Mouse (Mus musculus) forebrain, embryonic 14.5 days (tissue): ENCODE measurements at regions not wholly inside any gene's neighbourhood (a gene's known extent, or its start where the extent isn't known, plus 50 kb on each side); places are given as distances from the start of the nearest gene placed in this dataset.

Source experiments
- ATAC-seq: fragments of 200-750 bp; cut with Nextera tagmentation; 2 replicates; pipeline ENCODE4 v1.8.0; 2017; ENCODE audit warnings: mild to moderate bottlenecking, moderate library complexity
- DNase-seq: peaks from one replicate; pipeline ENCODE4 v3.0.0-alpha.2; 2015; ENCODE audit warnings: low spot score
- H3K27ac ChIP-seq: fragments of 300-500 bp; sonication (generic); 2 replicates; pipeline ENCODE4 v1.5.1; 2014; ENCODE audit warnings: low read depth, mild to moderate bottlenecking, control low read depth, low read length, moderate library complexity
- H3K27me3 ChIP-seq: fragments of 300-500 bp; sonication (generic); replicated peaks from 2 replicates; pipeline ENCODE4 v1.6.1; 2014; ENCODE audit warnings: low read length, control low read depth, mixed read lengths; ENCODE audit not compliant: control insufficient read depth, insufficient read depth
- H3K36me3 ChIP-seq: fragments of 300-500 bp; sonication (generic); 2 replicates; pipeline ENCODE4 v1.6.1; 2014; ENCODE audit warnings: low read length, control low read depth; ENCODE audit not compliant: control insufficient read depth, insufficient read depth
- H3K4me1 ChIP-seq: fragments of 300-500 bp; sonication (generic); 2 replicates; pipeline ENCODE4 v1.6.1; 2014; ENCODE audit warnings: antibody characterized with exemption, low read length, control low read depth; ENCODE audit not compliant: control insufficient read depth, insufficient read depth
- H3K4me2 ChIP-seq: fragments of 300-500 bp; sonication (generic); 2 replicates; pipeline ENCODE4 v1.6.1; 2014; ENCODE audit warnings: mild to moderate bottlenecking, control low read depth, low read length
- H3K4me3 ChIP-seq: fragments of 300-500 bp; sonication (generic); 2 replicates; pipeline ENCODE4 v1.5.1; 2014; ENCODE audit warnings: low read depth, low read length, control low read depth
- H3K9ac ChIP-seq: fragments of 300-500 bp; sonication (generic); 2 replicates; pipeline ENCODE4 v1.6.1; 2014; ENCODE audit warnings: mild to moderate bottlenecking, low read length, control low read depth, moderate library complexity
- H3K9me3 ChIP-seq: fragments of 300-500 bp; sonication (generic); replicated peaks from 2 replicates; pipeline ENCODE4 v1.6.1; 2016; ENCODE audit warnings: low read length, control low read depth, mixed read lengths; ENCODE audit not compliant: control insufficient read depth
- WGBS: fragments of 180-500 bp; shearing (Covaris S2); extraction: QIAGEN DNeasy Blood & Tissue Kit; methylation state at CpG from one replicate; pipeline ENCODE4 v1.1.7; 2014; 5-methylcytosine and 5-hydroxymethylcytosine counted together

GRCm38 (mm10) chr13:113736468-113736867 lies 57.8 kb upstream of the Arl15 start:
- ATAC-seq (no peak), DNase-seq (no peak)
- WGBS: 67% methylated on average over 13 of the region's 13 CpGs
- Histone ChIP-seq H3K27ac (no peak overlapping the region), H3K9ac (no peak overlapping the region), H3K27me3 (no peaks in the 10 kb centered on the region), H3K4me3 (no peak overlapping the region), H3K9me3 (no peaks in the 10 kb centered on the region), H3K36me3 (no peaks in the 10 kb centered on the region), H3K4me2 (no peak overlapping the region), H3K4me1 (peaks cover 15% of the 10 kb centered on the region)

GRCm38 (mm10) chr13:113735611-113736285 lies 58.6 kb upstream of the Arl15 start:
- H3K4me2 ChIP-seq: no peak overlapping the region
- 42% methylated on average over 18 of the region's 18 CpGs for WGBS
- H3K36me3 ChIP-seq: no peaks in the 10 kb centered on the region
- ATAC-seq (no peak), DNase-seq (no peak)
- no peak overlapping the region for H3K9ac ChIP-seq
- H3K27me3 ChIP-seq: no peaks in the 10 kb centered on the region
- H3K9me3 ChIP-seq: no peaks in the 10 kb centered on the region
- H3K27ac ChIP-seq: no peak overlapping the region
- H3K4me3 ChIP-seq: no peak overlapping the region
- peaks cover 15% of the 10 kb centered on the region for H3K4me1 ChIP-seq

GRCm38 (mm10) chr13:113734134-113734794 lies 60.0 kb upstream of the Arl15 start:
- H3K9me3 ChIP-seq: no peaks in the 10 kb centered on the region
- H3K9ac ChIP-seq: no peak overlapping the region
- H3K27ac ChIP-seq: peak overlapping the region; percentile 90
- DNase-seq (peak; percentile 94), ATAC-seq (peak; percentile 96)
- H3K27me3 ChIP-seq: no peaks in the 10 kb centered on the region
- H3K4me3 ChIP-seq: no peak overlapping the region
- peaks cover 15% of the 10 kb centered on the region for H3K4me1 ChIP-seq
- H3K36me3 ChIP-seq: no peaks in the 10 kb centered on the region
- 17% methylated on average over 5 of the region's 5 CpGs for WGBS
- peak overlapping the region; percentile 16; the same call in 1 of the 2 replicates for H3K4me2 ChIP-seq

- DNase-seq: no peak
- peak overlapping the region; percentile 16; the same call in 1 of the 2 replicates for H3K4me2 ChIP-seq
- peaks cover 15% of the 10 kb centered on the region for H3K4me1 ChIP-seq
- no peaks in the 10 kb centered on the region for H3K27me3 ChIP-seq
- H3K4me3 ChIP-seq: no peak overlapping the region
- WGBS: 49% methylated on average over 2 of the region's 2 CpGs
- no peak for ATAC-seq
- H3K27ac ChIP-seq: peak overlapping the region; percentile 90
- H3K9ac ChIP-seq: no peak overlapping the region
- no peaks in the 10 kb centered on the region for H3K36me3 ChIP-seq
- H3K9me3 ChIP-seq: no peaks in the 10 kb centered on the region
Observed at GRCm38 (mm10) chr13:113733734-113734133, 60.6 kb upstream of the Arl15 start.

- Histone ChIP-seq H3K27me3 (no peaks in the 10 kb centered on the region), H3K4me2 (no peak overlapping the region), H3K4me3 (no peak overlapping the region), H3K9ac (no peak overlapping the region), H3K36me3 (no peaks in the 10 kb centered on the region), H3K9me3 (no peaks in the 10 kb centered on the region), H3K27ac (no peak overlapping the region), H3K4me1 (peaks cover 15% of the 10 kb centered on the region)
- ATAC-seq: no peak
- WGBS: 23% methylated on average over 8 of the region's 8 CpGs
- no peak for DNase-seq
Observed at GRCm38 (mm10) chr13:113730776-113731400, 63.4 kb upstream of the Arl15 start.

- Histone ChIP-seq H3K27ac (no peak overlapping the region), H3K4me3 (no peak overlapping the region), H3K9ac (no peak overlapping the region), H3K9me3 (no peaks in the 10 kb centered on the region), H3K4me1 (peaks cover 12% of the 10 kb centered on the region), H3K27me3 (no peaks in the 10 kb centered on the region), H3K4me2 (no peak overlapping the region), H3K36me3 (no peaks in the 10 kb centered on the region)
- ATAC-seq (no peak), DNase-seq (no peak)
- 86% methylated on average over 6 of the region's 6 CpGs for WGBS
Observed at GRCm38 (mm10) chr13:113730062-113730775, 64.1 kb upstream of the Arl15 start.

- no peaks in the 10 kb centered on the region for H3K36me3 ChIP-seq
- WGBS: 82% methylated on average over 1 of the region's 1 CpGs
- no peak overlapping the region for H3K4me2 ChIP-seq
- H3K27me3 ChIP-seq: no peaks in the 10 kb centered on the region
- ATAC-seq (no peak), DNase-seq (no peak)
- no peak overlapping the region for H3K9ac ChIP-seq
- peaks cover 10% of the 10 kb centered on the region for H3K4me1 ChIP-seq
- H3K4me3 ChIP-seq: no peak overlapping the region
- H3K27ac ChIP-seq: no peak overlapping the region
- H3K9me3 ChIP-seq: no peaks in the 10 kb centered on the region
Observed at GRCm38 (mm10) chr13:113729574-113729973, 64.7 kb upstream of the Arl15 start.

- Histone ChIP-seq H3K36me3 (no peaks in the 10 kb centered on the region), H3K4me2 (no peak overlapping the region), H3K27me3 (no peaks in the 10 kb centered on the region), H3K27ac (no peak overlapping the region), H3K9me3 (no peaks in the 10 kb centered on the region), H3K4me3 (no peak overlapping the region), H3K4me1 (no peaks in the 10 kb centered on the region), H3K9ac (no peak overlapping the region)
- 49% methylated on average over 5 of the region's 5 CpGs for WGBS
- ATAC-seq: no peak
- DNase-seq: no peak
Observed at GRCm38 (mm10) chr13:113728111-113728510, 64.6 kb upstream of the Hspb3 start.
